Mouse (Mus musculus): ENCODE measurements around the gene Derl3. TPM values are rescaled to one million over a fixed set of nuclear protein-coding genes. Genes with fewer than 3 reads are reported as not detected.
A peak's percentile ranks its signal among the peaks of the same experiment; 100 is the strongest.

The Derl3 gene
- polyA plus RNA-seq, 1 experiment from 2014 or later, result 2.8 TPM

- 81% methylated on average over 15 of the region's 15 CpGs for WGBS
- Histone ChIP-seq H3K36me3 (ENCODE audit: insufficient read depth, low read length) (no peaks in the 10 kb centered on the region), H3K4me2 (ENCODE audit: low read length) (no peak within 1 kb of the TSS), H3K27me3 (ENCODE audit: insufficient read depth, low read length) (no peaks in the 10 kb centered on the region), H3K9ac (ENCODE audit: low read depth, low read length) (no peak within 1 kb of the TSS), H3K4me3 (replicated peaks; ENCODE audit: low read depth, low read length) (no peak within 1 kb of the TSS), H3K4me1 (replicated peaks; ENCODE audit: insufficient read depth, low read length) (0 out of 2 replicates have a peak, but pooled peaks cover 6% of the 10 kb centered on the region), H3K27ac (peak within 1 kb of the TSS; percentile 47; the same call in 1 of the 2 replicates), H3K9me3 (replicated peaks; ENCODE audit: low read length) (no peaks in the 10 kb centered on the region)
- DNase-seq (ENCODE audit: low spot score) (no peak), ATAC-seq (replicated peaks; ENCODE audit: low FRiP score, low read depth) (no peak)
- no peak for TF ChIP-seq CTCF (IDR thresholded peaks at IDR 0.05; ENCODE audit: low read depth)
Observed at GRCm38 (mm10) chr10:75942736-75943477, 49.7 kb downstream of the Derl3 start, which contains the start of gene Vpreb3. Gene Vpreb3 (plus strand): TSS chr10:75943057.

GRCm38 (mm10) chr10:75944066-75944772, 51.0 kb downstream of the Derl3 start:
- no peak for TF ChIP-seq CTCF (IDR thresholded peaks at IDR 0.05; ENCODE audit: low read depth)
- 0 out of 2 replicates have a peak, but pooled peaks cover 6% of the 10 kb centered on the region for H3K4me1 ChIP-seq (replicated peaks; ENCODE audit: insufficient read depth, low read length)
- H3K4me2 ChIP-seq (ENCODE audit: low read length), result no peak overlapping the region
- no peaks in the 10 kb centered on the region for H3K9me3 ChIP-seq (replicated peaks; ENCODE audit: low read length)
- ATAC-seq (replicated peaks; ENCODE audit: low FRiP score, low read depth) (no peak), DNase-seq (ENCODE audit: low spot score) (peak; percentile 65)
- H3K27me3 ChIP-seq (ENCODE audit: insufficient read depth, low read length), result no peaks in the 10 kb centered on the region
- H3K27ac ChIP-seq, result peak overlapping the region; percentile 47; the same call in 1 of the 2 replicates
- H3K36me3 ChIP-seq (ENCODE audit: insufficient read depth, low read length), result no peaks in the 10 kb centered on the region
- H3K9ac ChIP-seq (ENCODE audit: low read depth, low read length), result no peak overlapping the region
- 14% methylated on average over 11 of the region's 11 CpGs for WGBS
- no peak overlapping the region for H3K4me3 ChIP-seq (replicated peaks; ENCODE audit: low read depth, low read length)

- Histone ChIP-seq H3K9ac (ENCODE audit: low read depth, low read length) (no peak overlapping the region), H3K27ac (no peak overlapping the region), H3K4me1 (replicated peaks; ENCODE audit: insufficient read depth, low read length) (0 out of 2 replicates have a peak, but pooled peaks cover 9% of the 10 kb centered on the region), H3K9me3 (replicated peaks; ENCODE audit: low read length) (no peaks in the 10 kb centered on the region), H3K27me3 (ENCODE audit: insufficient read depth, low read length) (no peaks in the 10 kb centered on the region), H3K36me3 (ENCODE audit: insufficient read depth, low read length) (no peaks in the 10 kb centered on the region), H3K4me3 (replicated peaks; ENCODE audit: low read depth, low read length) (no peak overlapping the region), H3K4me2 (ENCODE audit: low read length) (no peak overlapping the region)
- no peak for TF ChIP-seq CTCF (IDR thresholded peaks at IDR 0.05; ENCODE audit: low read depth)
- 91% methylated on average over 7 of the region's 7 CpGs for WGBS
- DNase-seq (ENCODE audit: low spot score) (no peak), ATAC-seq (replicated peaks; ENCODE audit: low FRiP score, low read depth) (no peak)
Observed at GRCm38 (mm10) chr10:75945213-75945612, 52.0 kb downstream of the Derl3 start.

Other genes starting within 250 kb of the Derl3 start
- gene Susd2, start 249.4 kb upstream of the Derl3 start, polyA plus RNA-seq (2015; fragmentation: Nextera tagmentation; extraction: Ambion mirVana), result 33.7 and 38.7 TPM in 2 replicates
- gene Cabin1, start 129.1 kb upstream of the Derl3 start, polyA plus RNA-seq (2015; fragmentation: Nextera tagmentation; extraction: Ambion mirVana), result 20.5 and 24.0 TPM in 2 replicates
- gene Ddt, start 120.0 kb upstream of the Derl3 start, polyA plus RNA-seq (2015; fragmentation: Nextera tagmentation; extraction: Ambion mirVana), result 183 and 188 TPM in 2 replicates
- gene Gm20441, start 112.5 kb upstream of the Derl3 start, polyA plus RNA-seq (2015; fragmentation: Nextera tagmentation; extraction: Ambion mirVana), result 0.71 TPM in 1 of 2 replicates, not detected in the other
- gene Gstt3, start 112.0 kb upstream of the Derl3 start, polyA plus RNA-seq (2015; fragmentation: Nextera tagmentation; extraction: Ambion mirVana), result 76.5 and 78.3 TPM in 2 replicates
- 33.2 and 34.4 TPM in 2 replicates for gene Gstt1, start 94.8 kb upstream of the Derl3 start, polyA plus RNA-seq (2015; fragmentation: Nextera tagmentation; extraction: Ambion mirVana)
- gene Gstt4, start 70.9 kb upstream of the Derl3 start, polyA plus RNA-seq (2015; fragmentation: Nextera tagmentation; extraction: Ambion mirVana), result not detected in 2 replicates
- 125 and 129 TPM in 2 replicates for gene Gstt2, start 56.0 kb upstream of the Derl3 start, polyA plus RNA-seq (2015; fragmentation: Nextera tagmentation; extraction: Ambion mirVana)
- gene Mif, start 33.2 kb upstream of the Derl3 start, polyA plus RNA-seq (2015; fragmentation: Nextera tagmentation; extraction: Ambion mirVana), result 1,473 and 1,501 TPM in 2 replicates
- gene Smarcb1, start 28.2 kb downstream of the Derl3 start, polyA plus RNA-seq (2015; fragmentation: Nextera tagmentation; extraction: Ambion mirVana), result 149 and 168 TPM in 2 replicates
- 520 and 541 TPM in 2 replicates for gene Chchd10, start 39.7 kb downstream of the Derl3 start, polyA plus RNA-seq (2015; fragmentation: Nextera tagmentation; extraction: Ambion mirVana)
- gene Mmp11, start 43.1 kb downstream of the Derl3 start, polyA plus RNA-seq (2015; fragmentation: Nextera tagmentation; extraction: Ambion mirVana), result 39.4 and 43.2 TPM in 2 replicates
- 0.32 and 0.39 TPM in 2 replicates for gene Gm867, start 47.3 kb downstream of the Derl3 start, polyA plus RNA-seq (2015; fragmentation: Nextera tagmentation; extraction: Ambion mirVana)
- gene Vpreb3, start 49.6 kb downstream of the Derl3 start, polyA plus RNA-seq (2015; fragmentation: Nextera tagmentation; extraction: Ambion mirVana), result 0.78 and 0.97 TPM in 2 replicates
- 0.16 TPM in 1 of 2 replicates, not detected in the other for gene Gm5134, start 61.1 kb downstream of the Derl3 start, polyA plus RNA-seq (2015; fragmentation: Nextera tagmentation; extraction: Ambion mirVana)
- gene Zfp280b, start 139.2 kb downstream of the Derl3 start, polyA plus RNA-seq (2015; fragmentation: Nextera tagmentation; extraction: Ambion mirVana), result 12.4 and 15.1 TPM in 2 replicates
- gene Slc5a4b, start 217.5 kb downstream of the Derl3 start, polyA plus RNA-seq (2015; fragmentation: Nextera tagmentation; extraction: Ambion mirVana), result 0.06 and 0.14 TPM in 2 replicates

All from kidney, postnatal 0 days (tissue).